Mouse (Mus musculus): ENCODE results near the gene Mbtps2. TPM values are rescaled to one million over a fixed set of nuclear protein-coding genes. Genes with fewer than 3 reads are reported as not detected.

The Mbtps2 gene
- polyA plus RNA-seq (2012; rRNA removed), result 35.0 and 35.1 TPM in 2 replicates

DNA sequence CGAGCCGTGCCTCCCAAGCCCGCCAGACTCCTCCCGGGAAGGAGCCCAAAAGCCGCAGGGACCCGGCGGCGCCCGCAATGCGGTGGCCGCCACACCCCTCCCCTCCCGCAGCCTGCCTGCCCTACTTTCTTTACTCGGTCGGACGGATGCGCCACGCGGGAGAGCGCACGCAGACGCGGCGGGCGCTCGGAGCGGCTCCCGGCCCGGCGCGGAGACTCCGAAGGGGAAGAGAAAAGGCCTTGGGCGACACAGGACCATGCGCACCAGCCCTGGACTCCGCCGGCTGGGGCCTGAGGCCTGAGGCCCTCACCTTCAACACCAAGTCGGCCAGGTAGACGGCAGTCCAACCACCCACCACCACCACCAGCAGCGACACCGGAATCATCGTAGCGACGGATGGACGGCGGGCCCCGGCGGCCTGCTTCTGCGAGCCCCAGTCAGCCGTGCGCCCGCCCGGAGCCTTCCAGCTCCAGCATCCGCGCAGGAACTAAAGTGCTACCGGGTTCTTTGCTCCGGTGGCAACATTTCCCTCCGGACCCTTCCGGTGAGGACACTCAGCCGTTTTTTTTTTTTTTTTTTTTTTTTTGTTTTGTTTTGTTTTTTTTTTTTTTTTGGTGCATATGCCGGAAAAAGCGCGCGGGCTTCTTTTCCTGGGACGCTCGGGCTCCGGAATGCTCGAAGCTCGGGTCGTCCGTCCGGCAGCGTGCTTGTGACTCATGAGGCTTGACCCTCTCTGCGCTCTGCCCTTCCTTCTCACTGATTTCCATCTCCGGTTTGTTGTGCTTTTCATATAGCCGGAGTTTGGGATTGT lies at the start of gene Mbtps2:
Gene Mbtps2, minus strand, starts transcription at position 530 of the 811 bp plus-strand sequence.

DNA sequence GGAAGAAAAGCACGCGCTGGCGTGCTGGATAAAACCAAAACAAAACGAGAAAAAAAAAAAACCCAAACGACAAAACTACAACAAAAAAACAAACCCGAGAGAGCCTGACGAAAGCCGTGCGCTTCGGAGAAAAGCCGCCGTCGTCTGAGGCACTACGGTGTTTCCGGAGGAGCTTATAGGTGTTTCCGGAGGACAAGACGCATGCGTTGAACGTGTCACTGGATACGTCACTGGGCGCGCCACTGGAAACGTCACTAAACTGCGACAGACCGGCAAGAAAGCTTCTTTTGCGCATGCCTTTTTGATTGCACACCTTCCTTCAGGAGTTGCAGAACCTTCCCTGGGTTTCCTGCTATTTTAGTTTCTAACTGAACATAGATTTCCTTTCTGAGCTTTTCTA lies 29.7 kb downstream of the Mbtps2 start, which contains the start of gene Yy2:
Gene Yy2, minus strand, starts transcription at position 146 of the 400 bp plus-strand sequence.

DNA sequence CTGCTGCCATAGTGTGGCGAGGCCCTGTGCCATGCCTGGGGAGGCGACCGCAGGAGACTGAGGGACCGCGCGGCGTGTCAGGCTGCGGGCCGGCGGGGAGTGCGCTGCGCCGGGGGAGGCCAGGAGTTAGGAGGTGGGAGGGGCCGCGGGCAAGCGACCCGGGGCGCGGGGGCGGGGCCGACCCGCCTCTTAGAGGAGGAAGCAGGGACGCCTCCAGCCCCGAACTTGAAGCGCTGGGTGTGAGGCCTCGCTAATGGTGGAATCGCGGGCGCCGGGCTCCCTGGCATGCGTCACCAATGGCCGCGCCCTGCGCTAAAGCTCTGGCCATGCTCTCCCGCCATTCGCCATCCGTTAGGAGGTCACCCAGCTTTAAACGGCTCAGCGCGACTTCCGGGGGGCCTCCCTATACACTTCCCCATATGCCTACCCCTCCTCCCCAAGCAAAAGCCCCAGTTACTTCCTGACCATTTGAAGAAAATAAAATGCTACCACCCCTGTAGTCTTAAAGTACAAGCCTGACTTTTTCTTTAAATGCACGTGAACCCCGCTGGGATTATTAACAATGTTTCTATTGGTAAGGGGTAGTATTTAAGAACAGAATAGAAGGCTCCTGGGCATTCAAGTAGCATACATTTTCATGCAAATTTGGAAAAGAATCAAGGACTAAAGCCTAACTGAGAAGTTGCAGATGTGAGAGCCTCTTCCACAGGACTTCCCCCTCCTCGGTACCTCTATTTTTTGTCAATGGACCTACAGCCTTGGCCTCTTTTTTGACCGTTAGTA lies 106.4 kb downstream of the Mbtps2 start, which contains the start of gene Sms:
Gene Sms, minus strand, starts transcription at position 344 of the 783 bp plus-strand sequence.

Other genes with a start within 250 kb of the Mbtps2 start
- gene Phex, start 183.4 kb downstream of the Mbtps2 start, polyA plus RNA-seq (2012; rRNA removed), result 0.20 and 0.73 TPM in 2 replicates
- gene Sms, start 106.4 kb downstream of the Mbtps2 start, polyA plus RNA-seq (2012; rRNA removed), result 93.1 and 95.4 TPM in 2 replicates
- gene Yy2, start 29.7 kb downstream of the Mbtps2 start, polyA plus RNA-seq (2012; rRNA removed), result 2.3 and 3.9 TPM in 2 replicates
- gene Smpx, start 100.2 kb upstream of the Mbtps2 start, polyA plus RNA-seq (2012; rRNA removed), result 9.0 and 10.1 TPM in 2 replicates
- gene Klhl34, start 219.7 kb upstream of the Mbtps2 start, polyA plus RNA-seq (2012; rRNA removed), result 0.07 TPM in 1 of 2 replicates, not detected in the other